Mouse (Mus musculus) hindbrain, embryonic 13.5 days (tissue): Measurements from ENCODE around the gene Ccl17. TPM values are rescaled to one million over a fixed set of nuclear protein-coding genes. Genes with fewer than 3 reads are reported as not detected.
"Not testable (repeated sequence)": the region's sequence is repeated elsewhere in the genome, so short reads cannot be mapped to it uniquely, and the experiment has no call there.

Source experiments
- ATAC-seq: fragments of 200-750 bp; cut with Nextera tagmentation; 2 replicates; pipeline ENCODE4 v1.8.0; 2017; ENCODE audit warnings: moderate TSS enrichment; ENCODE audit not compliant: low FRiP score
- H3K27ac ChIP-seq: fragments of 300-500 bp; sonication (generic); 2 replicates; pipeline ENCODE4 v1.5.1; 2015; ENCODE audit warnings: inconsistent platforms, mild to moderate bottlenecking, moderate library complexity
- H3K27me3 ChIP-seq: fragments of 300-500 bp; sonication (generic); 2 replicates; pipeline ENCODE4 v1.6.1; 2015; ENCODE audit warnings: mild to moderate bottlenecking, inconsistent platforms
- H3K36me3 ChIP-seq: fragments of 300-500 bp; sonication (generic); 2 replicates; pipeline ENCODE4 v1.6.1; 2015; ENCODE audit warnings: mild to moderate bottlenecking, inconsistent platforms
- H3K4me1 ChIP-seq: fragments of 300-500 bp; sonication (generic); replicated peaks from 2 replicates; pipeline ENCODE4 v1.6.1; 2015; ENCODE audit warnings: inconsistent platforms
- H3K4me2 ChIP-seq: fragments of 300-500 bp; sonication (generic); 2 replicates; pipeline ENCODE4 v1.6.1; 2015; ENCODE audit warnings: inconsistent platforms, mild to moderate bottlenecking, moderate library complexity
- H3K4me3 ChIP-seq: fragments of 300-500 bp; sonication (generic); 2 replicates; pipeline ENCODE4 v1.5.1; 2015; ENCODE audit warnings: mild to moderate bottlenecking, inconsistent platforms
- H3K9ac ChIP-seq: fragments of 300-500 bp; sonication (generic); 2 replicates; pipeline ENCODE4 v1.6.1; 2015; ENCODE audit warnings: mild to moderate bottlenecking, inconsistent platforms
- H3K9me3 ChIP-seq: fragments of 300-500 bp; sonication (generic); 2 replicates; pipeline ENCODE4 v1.6.1; 2016; ENCODE audit warnings: inconsistent platforms
- WGBS: fragments of 180-500 bp; shearing (Covaris S2); methylation state at CpG from one replicate; pipeline ENCODE4 v1.1.7; 2015; 5-methylcytosine and 5-hydroxymethylcytosine counted together
- polyA plus RNA-seq: library from polyadenylated mRNA; unstranded; fragments of >200 nt; fragmentation: Nextera tagmentation; extraction: Ambion mirVana; gene quantifications from 2 replicates; pipeline ENCODE4 v1.2.1, GENCODE M21; 2015

Ccl17 gene
- polyA plus RNA-seq, 1 experiment from 2014 or later, result not detected

DNA sequence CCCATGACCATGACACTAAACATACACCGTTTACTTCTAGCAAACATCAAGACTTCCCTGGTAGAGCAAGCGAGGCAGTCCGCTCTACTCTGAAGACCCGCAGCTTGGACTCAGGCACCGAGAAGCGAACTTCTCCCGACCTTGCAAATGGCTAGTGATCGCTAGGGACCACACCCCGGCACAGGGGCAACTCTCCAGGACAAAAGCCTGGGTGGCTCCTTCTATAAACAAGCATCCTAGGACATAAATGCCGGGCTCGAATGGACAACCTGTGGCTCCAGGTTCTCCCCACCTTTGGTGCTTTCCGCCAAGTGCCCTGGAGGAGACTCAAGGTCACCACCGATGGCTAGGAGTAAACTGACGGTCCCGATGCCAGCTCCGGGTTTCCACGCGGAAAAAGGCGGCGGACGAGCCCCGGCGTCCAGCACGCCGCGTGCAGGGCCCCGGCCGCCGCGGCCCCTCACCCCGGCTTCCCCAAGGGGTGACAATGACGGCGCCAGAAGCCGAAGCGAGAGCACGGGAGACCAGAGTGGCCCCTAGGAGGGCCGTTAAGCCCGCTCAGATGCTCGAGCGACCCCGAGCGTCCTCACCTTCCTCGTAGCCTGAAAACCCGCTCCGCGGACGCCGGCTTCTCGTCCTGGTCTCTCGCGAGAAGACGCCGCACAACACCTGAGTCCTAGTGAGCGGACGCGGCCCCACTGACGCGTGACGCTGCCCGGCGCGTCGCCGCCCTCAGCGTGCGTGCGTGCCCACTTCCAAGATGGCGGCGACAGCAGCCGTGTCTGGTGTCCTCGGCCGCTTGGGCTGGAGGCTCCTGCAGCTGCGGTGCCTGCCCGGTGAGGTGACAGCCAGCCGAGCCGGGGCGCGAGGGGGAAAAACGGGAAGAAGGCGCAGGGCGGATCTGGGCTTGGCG is 27.7 kb downstream of the Ccl17 start, which contains the start of the genes Coq9 and Ciapin1:
Gene Coq9, plus strand, starts transcription at position 660 of the 913 bp plus-strand sequence.
Gene Ciapin1, minus strand, starts transcription at position 697 of the 913 bp plus-strand sequence.
- WGBS, result 1% methylated on average over 81 of the region's 82 CpGs
- ATAC-seq, result peak; percentile 99
- peak within 1 kb of the TSS; percentile 93 for H3K9ac ChIP-seq
- H3K27me3 ChIP-seq, result no peaks in the 10 kb centered on the region
- 0 out of 2 replicates have a peak, but pooled peaks cover 3% of the 10 kb centered on the region for H3K36me3 ChIP-seq
- peaks cover 25% of the 10 kb centered on the region for H3K4me1 ChIP-seq
- H3K4me3 ChIP-seq, result peak within 1 kb of the TSS; percentile 88
- H3K4me2 ChIP-seq, result peak within 1 kb of the TSS; percentile 91
- peak within 1 kb of the TSS; percentile 95 for H3K27ac ChIP-seq
- H3K9me3 ChIP-seq, result no peaks in the 10 kb centered on the region

DNA sequence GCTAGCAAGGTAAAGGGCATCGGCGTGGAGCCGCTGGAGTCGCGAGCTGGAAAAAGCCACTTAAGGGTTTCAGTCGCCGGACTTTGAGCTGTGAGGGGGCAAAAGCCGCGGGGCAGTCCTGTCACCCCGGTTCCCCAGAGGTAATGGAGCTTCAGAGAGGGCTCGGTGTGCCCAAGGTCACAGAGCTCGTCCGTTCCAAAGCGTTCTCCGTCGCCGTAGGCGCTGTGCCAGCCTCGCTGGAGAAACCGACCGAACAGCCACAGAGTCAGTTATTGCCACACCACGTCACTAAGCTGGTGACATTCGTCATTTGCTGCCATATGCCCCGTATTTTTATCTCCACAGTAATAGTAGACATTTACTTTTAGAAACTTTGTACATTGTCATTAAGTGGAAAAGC is 28.3 kb downstream of the Ccl17 start:
- peak overlapping the region; percentile 88 for H3K4me3 ChIP-seq
- peaks cover 6% of the 10 kb centered on the region; the same call in 1 of the 2 replicates for H3K36me3 ChIP-seq
- peak; percentile 77 for ATAC-seq
- under 1% methylated on average over 24 of the region's 24 CpGs for WGBS
- peak overlapping the region; percentile 95 for H3K27ac ChIP-seq
- H3K9me3 ChIP-seq, result no peaks in the 10 kb centered on the region
- H3K4me2 ChIP-seq, result peak overlapping the region; percentile 91
- H3K9ac ChIP-seq, result peak overlapping the region; percentile 93
- H3K27me3 ChIP-seq, result no peaks in the 10 kb centered on the region
- H3K4me1 ChIP-seq, result peaks cover 25% of the 10 kb centered on the region

DNA sequence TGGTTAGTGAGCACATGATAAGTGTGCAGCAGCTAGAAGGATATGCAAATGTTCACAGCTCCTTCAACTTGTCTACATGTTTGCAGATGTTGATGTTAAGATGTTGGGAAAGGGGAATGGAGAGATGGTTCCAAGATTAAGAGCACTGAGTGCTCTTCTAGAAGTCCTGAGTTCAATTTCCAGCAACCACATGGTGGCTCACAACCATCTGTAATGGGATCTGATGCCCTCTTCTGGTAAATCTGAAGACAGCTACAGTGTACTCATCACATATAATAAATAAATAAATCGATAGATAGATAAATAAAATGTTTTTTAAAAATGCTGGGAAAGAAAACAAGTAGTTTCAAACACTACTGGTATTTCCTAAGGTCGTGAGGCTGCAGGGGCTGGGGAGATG is 30.9 kb downstream of the Ccl17 start:
- H3K4me2 ChIP-seq, result no peak overlapping the region
- peaks cover 20% of the 10 kb centered on the region for H3K4me1 ChIP-seq
- no peak overlapping the region for H3K9ac ChIP-seq
- 68% methylated on average over 2 of the region's 2 CpGs for WGBS
- peaks cover 30% of the 10 kb centered on the region for H3K36me3 ChIP-seq
- H3K27ac ChIP-seq, result no peak overlapping the region
- no peak for ATAC-seq
- H3K4me3 ChIP-seq, result no peak overlapping the region
- no peaks in the 10 kb centered on the region for H3K9me3 ChIP-seq
- no peaks in the 10 kb centered on the region for H3K27me3 ChIP-seq

DNA sequence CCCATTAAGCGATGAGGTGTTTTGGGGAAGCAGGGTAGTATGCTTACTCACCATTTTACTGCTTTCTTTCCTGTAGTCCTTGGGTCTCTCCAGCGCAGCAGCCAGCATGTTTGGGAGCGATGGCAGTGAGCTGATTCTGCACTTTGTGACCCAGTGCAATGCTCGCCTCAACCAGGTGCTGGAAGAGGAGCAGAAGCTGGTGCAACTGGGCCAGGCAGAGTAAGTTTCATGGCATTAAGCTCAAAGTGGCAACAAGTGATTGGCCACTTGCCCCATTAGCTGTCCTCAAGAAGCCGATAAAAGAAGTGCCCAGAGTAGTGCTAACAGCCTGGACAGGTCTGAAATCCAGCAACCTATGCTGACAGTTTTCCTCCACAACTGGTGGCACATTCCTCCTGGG is 39.8 kb downstream of the Ccl17 start:
- no peaks in the 10 kb centered on the region for H3K4me1 ChIP-seq
- no peak for ATAC-seq
- H3K9me3 ChIP-seq, result no peaks in the 10 kb centered on the region

DNA sequence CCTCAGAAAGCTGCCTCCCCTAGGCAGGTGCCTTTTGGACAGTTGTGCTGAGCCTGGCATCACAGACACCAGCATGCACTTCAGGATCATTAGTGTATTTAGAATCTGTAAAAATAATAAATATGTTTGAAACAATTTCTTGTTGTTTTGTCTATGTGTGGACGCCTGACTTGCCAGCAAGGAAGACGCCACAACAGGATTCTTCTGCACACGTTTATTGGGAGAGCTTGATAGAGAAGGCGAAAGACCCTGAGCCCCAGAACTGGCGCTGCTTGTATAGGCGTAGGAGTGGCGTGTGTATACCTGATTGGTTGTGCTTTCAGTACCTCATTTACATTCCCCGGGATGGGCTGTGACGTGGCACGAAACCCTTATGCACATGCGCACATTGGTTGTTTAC is 44.5 kb downstream of the Ccl17 start:
- 93% methylated on average over 11 of the region's 11 CpGs for WGBS

More for the DNA sequence above, 39.8 kb downstream of the Ccl17 start:
- Histone ChIP-seq H3K27ac (no peak overlapping the region), H3K4me2 (no peak overlapping the region), H3K36me3 (peaks cover 97% of the 10 kb centered on the region), H3K4me3 (no peak overlapping the region), H3K27me3 (no peaks in the 10 kb centered on the region), H3K9ac (no peak overlapping the region)
- 95% methylated on average over 5 of the region's 5 CpGs for WGBS

DNA sequence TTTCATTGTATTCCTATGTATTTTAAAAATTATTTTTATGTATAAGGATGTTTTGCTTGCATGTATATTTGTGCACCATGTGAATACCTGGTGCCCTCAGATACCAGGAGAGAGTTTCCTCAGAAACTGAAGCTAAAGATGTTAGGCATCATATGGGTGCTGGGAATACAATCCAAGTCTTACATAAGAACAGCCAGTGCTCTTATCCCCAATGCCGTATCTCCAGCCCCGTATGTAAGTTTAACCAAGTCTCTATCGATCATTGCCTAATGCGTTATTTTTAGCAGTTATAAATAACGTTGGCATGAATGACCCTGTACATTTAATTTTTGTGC is 46.7 kb downstream of the Ccl17 start:
- H3K36me3 ChIP-seq, result peaks cover 49% of the 10 kb centered on the region
- peaks cover 19% of the 10 kb centered on the region for H3K4me1 ChIP-seq
- no peak overlapping the region for H3K9ac ChIP-seq
- ATAC-seq, result peak; percentile 18; the same call in 1 of the 2 replicates
- H3K4me2 ChIP-seq, result 0 out of 2 replicates have a peak overlapping the region, but pooled peaks have one; percentile 18
- no peaks in the 10 kb centered on the region for H3K9me3 ChIP-seq
- WGBS, result 32% methylated on average over 5 of the region's 5 CpGs
- H3K27me3 ChIP-seq, result no peaks in the 10 kb centered on the region
- H3K4me3 ChIP-seq, result 0 out of 2 replicates have a peak overlapping the region, but pooled peaks have one; percentile 98
- H3K27ac ChIP-seq, result no peak overlapping the region

More for the DNA sequence above, 44.5 kb downstream of the Ccl17 start:
- H3K27me3 ChIP-seq, ATAC-seq, H3K9me3 ChIP-seq, H3K27ac ChIP-seq, H3K4me3 ChIP-seq, H3K9ac ChIP-seq, H3K4me2 ChIP-seq: not testable (repeated sequence)
- Histone ChIP-seq H3K36me3 (peaks cover 57% of the 10 kb centered on the region), H3K4me1 (peaks cover 19% of the 10 kb centered on the region)

DNA sequence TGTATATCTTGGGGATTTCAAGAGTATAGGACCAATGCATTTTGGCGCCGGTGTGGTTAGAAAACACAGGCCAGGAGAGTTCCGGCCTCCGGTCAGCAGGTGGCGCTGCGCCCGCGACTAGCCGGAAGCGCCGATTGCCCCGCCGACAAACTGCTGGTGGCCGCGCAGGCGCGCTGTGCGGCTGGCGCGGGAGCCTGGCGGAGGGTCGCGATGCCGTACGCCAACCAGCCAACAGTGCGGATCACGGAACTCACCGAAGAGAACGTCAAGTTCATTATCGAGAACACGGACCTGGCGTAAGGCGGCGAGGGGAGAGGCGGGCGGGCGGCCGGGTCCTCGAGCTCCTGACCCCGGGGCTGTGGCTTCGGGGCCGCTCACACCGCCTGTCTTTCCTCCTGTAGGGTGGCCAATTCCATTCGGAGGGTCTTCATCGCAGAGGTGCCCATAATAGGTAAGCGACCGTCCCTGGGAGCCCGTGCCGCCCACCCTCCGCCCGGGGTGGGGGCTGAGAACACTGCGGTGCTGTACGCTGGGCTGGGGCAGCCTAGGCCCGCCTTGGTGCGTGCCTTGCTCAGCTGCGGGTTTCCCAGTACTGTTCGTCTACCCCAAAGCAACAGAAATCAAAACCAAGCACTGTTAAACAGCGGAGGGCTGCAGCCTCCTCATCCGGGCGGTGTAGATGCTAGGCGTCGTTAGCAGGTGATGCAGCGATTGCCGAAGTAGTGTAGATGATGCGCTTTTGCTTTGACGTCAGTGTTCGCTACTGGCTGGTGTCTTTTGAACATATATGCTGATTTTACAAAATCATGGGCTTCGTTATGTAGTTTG is 47.3 kb downstream of the Ccl17 start, which contains the start of gene Polr2c:
Gene Polr2c, plus strand, starts transcription at position 105 of the 828 bp plus-strand sequence.
- H3K9me3 ChIP-seq, result no peaks in the 10 kb centered on the region
- H3K27ac ChIP-seq, result peak within 1 kb of the TSS; percentile 87
- H3K36me3 ChIP-seq, result peaks cover 48% of the 10 kb centered on the region
- H3K4me1 ChIP-seq, result peaks cover 19% of the 10 kb centered on the region
- peak within 1 kb of the TSS; percentile 98 for H3K9ac ChIP-seq
- peak within 1 kb of the TSS; percentile 98 for H3K4me3 ChIP-seq
- no peaks in the 10 kb centered on the region for H3K27me3 ChIP-seq
- peak within 1 kb of the TSS; percentile 77 for H3K4me2 ChIP-seq
- under 1% methylated on average over 68 of the region's 68 CpGs for WGBS
- ATAC-seq, result peak; percentile 79

DNA sequence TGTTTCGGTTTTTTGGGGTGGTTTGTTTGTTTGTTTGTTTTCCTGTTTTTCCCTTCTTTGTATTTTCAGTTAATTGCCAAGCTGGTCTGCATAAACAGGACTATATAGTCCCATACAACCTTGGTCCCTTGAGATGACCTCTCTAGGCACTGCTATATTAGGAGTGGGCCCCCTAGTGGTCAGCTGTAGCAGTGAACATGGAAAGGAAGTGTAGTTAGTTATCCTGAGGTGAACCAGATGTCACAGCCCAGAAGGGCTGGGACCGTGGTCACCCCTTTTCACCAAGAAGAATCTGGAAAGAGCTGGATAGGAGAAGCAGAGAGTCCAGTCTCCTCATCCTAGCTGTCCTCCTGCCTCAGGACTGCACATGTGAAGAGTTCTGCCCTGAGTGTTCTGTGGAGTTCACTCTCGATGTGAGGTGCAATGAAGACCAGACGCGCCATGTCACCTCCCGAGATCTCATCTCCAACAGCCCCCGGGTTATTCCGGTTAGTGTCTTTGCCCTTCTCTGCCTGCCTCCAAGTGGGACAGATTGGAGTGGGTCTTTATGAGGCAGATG is 51.2 kb downstream of the Ccl17 start:
- Histone ChIP-seq H3K4me2 (no peak overlapping the region), H3K9ac (no peak overlapping the region), H3K27me3 (no peaks in the 10 kb centered on the region), H3K27ac (no peak overlapping the region), H3K36me3 (peaks cover 58% of the 10 kb centered on the region), H3K4me3 (no peak overlapping the region), H3K4me1 (peaks cover 22% of the 10 kb centered on the region), H3K9me3 (no peaks in the 10 kb centered on the region)
- 82% methylated on average over 8 of the region's 8 CpGs for WGBS
- ATAC-seq, result no peak

Other genes starting within 250 kb of the Ccl17 start
- gene Rspry1, start 208.5 kb upstream of the Ccl17 start, polyA plus RNA-seq, result 53.0 and 54.6 TPM in 2 replicates
- 89.0 and 94.0 TPM in 2 replicates for gene Fam192a, start 208.5 kb upstream of the Ccl17 start, polyA plus RNA-seq
- 221 and 224 TPM in 2 replicates for gene Arl2bp, start 143.9 kb upstream of the Ccl17 start, polyA plus RNA-seq
- 0.35 and 0.93 TPM in 2 replicates for gene Pllp, start 114.2 kb upstream of the Ccl17 start, polyA plus RNA-seq
- gene Ccl22, start 64.9 kb upstream of the Ccl17 start, polyA plus RNA-seq, result not detected in 2 replicates
- gene Cx3cl1, start 38.4 kb upstream of the Ccl17 start, polyA plus RNA-seq, result 15.0 and 15.8 TPM in 2 replicates
- 55.4 and 59.1 TPM in 2 replicates for gene Coq9, start 27.9 kb downstream of the Ccl17 start, polyA plus RNA-seq
- 197 and 202 TPM in 2 replicates for gene Ciapin1, start 27.9 kb downstream of the Ccl17 start, polyA plus RNA-seq
- 119 and 136 TPM in 2 replicates for gene Polr2c, start 47.0 kb downstream of the Ccl17 start, polyA plus RNA-seq
- gene Dok4, start 65.9 kb downstream of the Ccl17 start, polyA plus RNA-seq, result 58.0 and 59.0 TPM in 2 replicates
- gene Ccdc102a, start 107.6 kb downstream of the Ccl17 start, polyA plus RNA-seq, result 6.3 and 7.8 TPM in 2 replicates
- gene Adgrg5, start 113.2 kb downstream of the Ccl17 start, polyA plus RNA-seq, result not detected in 2 replicates
- gene Adgrg1, start 164.3 kb downstream of the Ccl17 start, polyA plus RNA-seq, result 158 and 162 TPM in 2 replicates
- gene Adgrg3, start 207.2 kb downstream of the Ccl17 start, polyA plus RNA-seq, result 1.3 and 1.6 TPM in 2 replicates
- 1.7 and 2.3 TPM in 2 replicates for gene Drc7, start 244.7 kb downstream of the Ccl17 start, polyA plus RNA-seq